Mouse (Mus musculus): ENCODE measurements around the gene Jade2. TPM values are rescaled to one million over a fixed set of nuclear protein-coding genes. Genes with fewer than 3 reads are reported as not detected.
A peak's percentile ranks its signal among the peaks of the same experiment; 100 is the strongest.

The Jade2 gene
- polyA plus RNA-seq (2012; ENCODE audit: insufficient read depth, low replicate concordance), result 0.26 and 3.6 TPM in 2 replicates

DNA sequence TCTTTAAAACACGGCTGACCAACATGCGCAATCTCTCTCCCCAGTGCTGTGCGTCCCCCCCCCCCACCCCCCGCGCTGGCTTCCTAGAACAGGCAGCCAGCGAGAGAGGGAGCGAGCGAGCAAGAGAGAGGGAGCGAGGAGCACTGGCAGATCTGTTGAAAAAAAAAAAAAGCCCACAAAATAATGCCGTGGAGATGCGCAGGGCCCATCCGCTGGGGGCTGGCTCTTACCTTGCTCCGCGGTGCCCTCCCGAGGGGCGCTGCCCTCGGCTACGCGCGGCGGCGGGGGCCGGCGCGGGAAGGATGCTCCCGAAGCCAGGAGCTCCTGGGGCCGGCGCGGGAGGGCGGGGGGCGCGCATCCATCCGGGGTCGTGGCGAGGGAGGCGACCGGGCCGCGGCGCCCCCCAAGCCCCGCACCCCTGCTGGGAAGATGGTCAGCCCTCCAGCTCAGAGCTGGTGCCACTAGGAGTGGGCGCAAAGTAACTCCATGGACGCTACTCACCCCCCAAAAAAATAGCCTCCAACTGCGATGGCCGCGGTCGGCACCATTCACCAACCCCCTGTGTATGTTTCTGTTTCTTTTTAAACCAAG, at the start of gene Jade2:
Gene Jade2 (minus strand): TSS at position 573 of the 591 bp plus-strand sequence.
- H3K4me3 ChIP-seq (replicated peaks), result peak within 1 kb of the TSS; percentile 97
- peaks cover 22% of the 10 kb centered on the region for H3K27me3 ChIP-seq (replicated peaks)
- H3K9me3 ChIP-seq, result no peaks in the 10 kb centered on the region
- TF ChIP-seq GATA1 (IDR thresholded peaks at IDR 0.05; ENCODE audit: borderline replicate concordance, low read length), result no peak
- no peak for TF ChIP-seq FLI1 (IDR thresholded peaks at IDR 0.05; ENCODE audit: low read length)
- peaks cover 26% of the 10 kb centered on the region for H3K4me1 ChIP-seq
- no peaks in the 10 kb centered on the region for H3K36me3 ChIP-seq (replicated peaks; ENCODE audit: low read length)

DNA sequence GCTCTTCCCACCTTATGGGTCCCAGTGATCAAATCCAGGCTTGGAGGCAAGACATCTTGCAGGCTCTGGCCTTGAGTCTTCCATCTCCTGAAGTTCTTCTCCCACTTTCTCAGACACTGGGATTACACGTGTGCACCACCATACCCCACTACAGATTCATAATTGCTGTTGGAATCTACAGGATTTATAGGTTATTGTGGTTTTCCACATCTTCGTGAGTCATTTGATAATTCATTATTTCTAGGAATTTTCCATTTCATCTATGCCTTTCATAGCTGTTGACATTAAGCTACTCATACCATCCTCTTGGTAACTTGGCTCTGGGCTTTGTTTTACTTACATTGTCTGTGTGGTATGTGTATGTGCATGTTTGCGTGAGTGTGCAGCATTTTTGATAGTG, 46.8 kb upstream of the Jade2 start:
- peaks cover 27% of the 10 kb centered on the region for H3K27me3 ChIP-seq (replicated peaks)
- H3K9me3 ChIP-seq, result peaks cover 22% of the 10 kb centered on the region
- no peaks in the 10 kb centered on the region; the same call in 1 of the 2 replicates for H3K4me1 ChIP-seq
- H3K36me3 ChIP-seq (replicated peaks; ENCODE audit: low read length), result no peaks in the 10 kb centered on the region
- no peak overlapping the region for H3K4me3 ChIP-seq (replicated peaks)
- no peak for TF ChIP-seq GATA1 (IDR thresholded peaks at IDR 0.05; ENCODE audit: borderline replicate concordance, low read length)

DNA sequence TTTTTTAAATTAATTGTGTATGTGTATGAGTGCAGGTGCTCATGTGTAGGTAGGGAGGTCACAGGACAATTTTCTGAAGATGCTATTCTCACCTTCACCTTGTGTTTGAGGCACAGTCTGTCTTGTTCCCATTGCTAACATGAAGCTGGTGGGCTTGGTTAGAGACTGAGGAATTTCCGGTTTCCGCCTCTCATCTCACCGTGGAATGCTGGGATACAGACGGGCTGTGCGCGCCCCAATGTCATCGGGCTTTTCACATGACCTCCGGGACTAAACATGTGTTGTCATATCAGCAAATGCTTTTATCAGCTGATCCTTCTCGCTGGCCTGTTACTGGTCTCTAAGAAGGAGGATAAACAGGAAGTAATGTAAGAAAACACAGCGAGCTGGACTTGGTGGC, 42.2 kb upstream of the Jade2 start:
- peaks cover 22% of the 10 kb centered on the region for H3K9me3 ChIP-seq
- peaks cover 54% of the 10 kb centered on the region for H3K27me3 ChIP-seq (replicated peaks)
- H3K4me3 ChIP-seq (replicated peaks), result no peak overlapping the region
- TF ChIP-seq FLI1 (IDR thresholded peaks at IDR 0.05; ENCODE audit: low read length), result no peak
- TF ChIP-seq GATA1 (IDR thresholded peaks at IDR 0.05; ENCODE audit: borderline replicate concordance, low read length), result no peak
- no peaks in the 10 kb centered on the region for H3K36me3 ChIP-seq (replicated peaks; ENCODE audit: low read length)
- peaks cover 13% of the 10 kb centered on the region for H3K4me1 ChIP-seq

DNA sequence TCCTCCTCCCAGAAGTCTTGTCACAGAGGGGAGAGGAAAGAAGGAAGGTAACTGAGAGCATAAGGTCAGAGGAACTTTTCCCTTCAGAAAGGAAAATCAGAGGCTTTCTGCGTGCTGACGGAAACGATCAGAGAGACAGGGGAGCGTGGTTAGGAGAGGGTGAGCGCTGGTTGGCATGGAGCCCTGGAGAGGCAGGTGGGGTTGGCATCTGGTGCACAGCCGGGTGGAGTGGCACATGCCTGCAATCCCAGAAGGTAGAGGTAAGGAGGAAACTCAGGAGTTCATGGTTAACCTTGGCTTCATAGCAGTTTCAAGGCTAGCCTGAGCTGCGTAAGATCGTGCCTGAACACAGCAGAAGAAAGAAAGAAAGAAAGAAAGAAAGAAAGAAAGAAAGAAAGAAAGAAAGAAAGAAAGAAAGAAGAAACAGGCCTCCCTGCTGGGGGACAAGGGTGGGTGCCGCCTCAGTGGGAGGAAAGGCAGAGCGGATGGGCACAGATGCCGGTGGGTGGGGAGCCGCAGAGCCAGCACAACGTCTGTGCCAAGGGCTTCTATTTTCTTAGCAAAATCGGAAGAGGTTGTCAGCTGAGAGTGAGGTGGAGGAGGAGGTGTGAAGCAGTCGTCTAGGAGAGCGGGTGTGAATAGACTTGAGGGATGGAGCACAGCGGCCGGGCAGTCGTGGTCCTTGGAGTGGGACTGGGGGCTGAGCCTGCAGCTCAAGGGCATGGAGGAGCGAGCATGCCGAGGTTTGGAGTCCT, 41.0 kb upstream of the Jade2 start:
- Histone ChIP-seq H3K9me3 (peaks cover 19% of the 10 kb centered on the region), H3K27me3 (replicated peaks) (peaks cover 59% of the 10 kb centered on the region), H3K36me3 (replicated peaks; ENCODE audit: low read length) (no peaks in the 10 kb centered on the region), H3K4me3 (replicated peaks) (no peak overlapping the region), H3K4me1 (peaks cover 13% of the 10 kb centered on the region)
- TF ChIP-seq GATA1 (IDR thresholded peaks at IDR 0.05; ENCODE audit: borderline replicate concordance, low read length) (no peak), FLI1 (IDR thresholded peaks at IDR 0.05; ENCODE audit: low read length) (no peak)

DNA sequence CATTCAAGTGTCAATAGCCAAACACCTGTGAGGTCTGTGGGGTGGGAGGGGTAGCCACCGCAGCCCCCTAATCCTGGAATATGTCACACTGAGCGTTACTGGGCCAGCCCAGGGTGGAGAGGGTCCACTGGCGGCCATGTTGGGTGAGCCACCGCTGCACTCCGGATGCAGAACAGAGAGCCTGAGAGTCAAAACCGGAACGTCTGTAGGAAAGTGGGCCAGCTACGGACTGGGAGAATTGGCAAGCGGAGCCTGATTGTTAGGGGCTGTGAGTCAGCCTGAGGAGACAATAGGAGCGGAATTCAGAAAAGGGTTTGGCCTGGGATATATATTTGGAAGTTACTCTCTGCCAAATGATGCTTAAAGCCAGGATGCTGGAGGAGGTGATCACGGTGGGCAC, 39.9 kb upstream of the Jade2 start:
- H3K27me3 ChIP-seq (replicated peaks), result peaks cover 65% of the 10 kb centered on the region
- H3K9me3 ChIP-seq, result peaks cover 13% of the 10 kb centered on the region
- no peak for TF ChIP-seq FLI1 (IDR thresholded peaks at IDR 0.05; ENCODE audit: low read length)
- TF ChIP-seq GATA1 (IDR thresholded peaks at IDR 0.05; ENCODE audit: borderline replicate concordance, low read length), result no peak
- H3K4me1 ChIP-seq, result peaks cover 13% of the 10 kb centered on the region
- no peak overlapping the region for H3K4me3 ChIP-seq (replicated peaks)
- H3K36me3 ChIP-seq (replicated peaks; ENCODE audit: low read length), result no peaks in the 10 kb centered on the region

DNA sequence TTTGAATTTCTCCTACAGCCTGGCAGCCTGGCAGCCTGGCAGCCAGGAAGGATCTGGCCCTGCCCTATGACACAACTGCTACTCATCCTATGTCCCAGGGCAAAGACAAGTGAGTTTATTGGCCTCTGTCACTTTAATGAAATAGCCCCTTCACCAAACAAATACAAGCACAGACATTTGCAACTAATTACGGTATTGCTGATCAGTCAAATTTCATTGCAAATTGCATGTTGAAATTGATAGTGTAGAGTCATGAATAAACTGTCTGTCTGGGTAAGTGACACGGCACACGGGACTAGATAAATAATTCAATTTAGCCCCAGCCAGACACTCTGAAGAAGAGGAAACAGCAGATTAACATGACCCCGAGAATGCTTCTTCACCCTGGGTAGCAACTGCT, 38.6 kb upstream of the Jade2 start:
- Histone ChIP-seq H3K9me3 (peaks cover 6% of the 10 kb centered on the region), H3K4me1 (peaks cover 13% of the 10 kb centered on the region), H3K4me3 (replicated peaks) (no peak overlapping the region), H3K36me3 (replicated peaks; ENCODE audit: low read length) (no peaks in the 10 kb centered on the region), H3K27me3 (replicated peaks) (peaks cover 63% of the 10 kb centered on the region)
- TF ChIP-seq FLI1 (IDR thresholded peaks at IDR 0.05; ENCODE audit: low read length) (no peak), GATA1 (IDR thresholded peaks at IDR 0.05; ENCODE audit: borderline replicate concordance, low read length) (no peak)

DNA sequence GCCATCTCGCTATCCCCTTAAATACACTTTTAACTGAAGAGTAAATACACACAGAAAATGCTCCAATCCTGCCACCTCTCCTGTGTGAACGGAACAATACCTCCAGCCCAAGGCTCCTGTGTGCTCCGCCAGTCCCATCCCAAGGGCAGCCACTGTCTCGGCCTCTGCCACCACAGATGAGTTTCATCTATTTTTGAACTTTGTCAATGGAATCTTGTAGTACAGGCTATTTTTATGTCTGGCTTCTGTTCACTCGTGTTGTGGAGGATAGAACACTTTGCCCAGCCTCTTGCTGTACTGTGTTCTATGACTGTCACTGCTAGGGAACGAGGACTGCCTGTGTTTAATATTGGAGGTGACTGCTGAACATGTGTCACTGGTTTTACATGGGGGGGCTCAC, 28.2 kb upstream of the Jade2 start:
- TF ChIP-seq GATA1 (IDR thresholded peaks at IDR 0.05; ENCODE audit: borderline replicate concordance, low read length) (no peak), FLI1 (IDR thresholded peaks at IDR 0.05; ENCODE audit: low read length) (no peak)
- Histone ChIP-seq H3K4me1 (peaks cover 40% of the 10 kb centered on the region), H3K9me3 (peaks cover 5% of the 10 kb centered on the region; the same call in 1 of the 2 replicates), H3K4me3 (replicated peaks) (no peak overlapping the region), H3K36me3 (replicated peaks; ENCODE audit: low read length) (no peaks in the 10 kb centered on the region), H3K27me3 (replicated peaks) (peaks cover 45% of the 10 kb centered on the region)

DNA sequence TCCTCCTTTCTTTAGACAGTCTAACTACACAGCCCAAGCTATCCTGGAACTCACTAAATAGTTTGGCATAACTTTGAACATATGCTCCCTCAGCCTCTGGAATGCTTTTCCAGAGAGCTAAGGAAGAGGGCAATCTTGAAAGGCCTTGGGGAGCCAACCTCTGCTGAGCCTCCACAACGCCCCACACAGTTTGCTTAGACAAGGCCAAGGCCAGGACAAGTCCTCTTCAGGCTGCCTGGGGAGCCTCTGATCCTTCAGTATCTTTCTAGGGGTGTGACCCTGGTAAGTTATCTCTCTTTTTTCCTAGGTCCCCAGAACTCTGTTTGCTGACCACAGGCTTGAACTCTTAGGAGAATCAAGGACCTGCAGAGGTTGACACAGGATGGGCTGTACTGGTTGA, 26.6 kb upstream of the Jade2 start:
- no peaks in the 10 kb centered on the region for H3K36me3 ChIP-seq (replicated peaks; ENCODE audit: low read length)
- peaks cover 19% of the 10 kb centered on the region for H3K9me3 ChIP-seq
- TF ChIP-seq GATA1 (IDR thresholded peaks at IDR 0.05; ENCODE audit: borderline replicate concordance, low read length) (no peak), FLI1 (IDR thresholded peaks at IDR 0.05; ENCODE audit: low read length) (no peak)
- H3K4me1 ChIP-seq, result peaks cover 36% of the 10 kb centered on the region
- peaks cover 51% of the 10 kb centered on the region for H3K27me3 ChIP-seq (replicated peaks)
- no peak overlapping the region for H3K4me3 ChIP-seq (replicated peaks)

DNA sequence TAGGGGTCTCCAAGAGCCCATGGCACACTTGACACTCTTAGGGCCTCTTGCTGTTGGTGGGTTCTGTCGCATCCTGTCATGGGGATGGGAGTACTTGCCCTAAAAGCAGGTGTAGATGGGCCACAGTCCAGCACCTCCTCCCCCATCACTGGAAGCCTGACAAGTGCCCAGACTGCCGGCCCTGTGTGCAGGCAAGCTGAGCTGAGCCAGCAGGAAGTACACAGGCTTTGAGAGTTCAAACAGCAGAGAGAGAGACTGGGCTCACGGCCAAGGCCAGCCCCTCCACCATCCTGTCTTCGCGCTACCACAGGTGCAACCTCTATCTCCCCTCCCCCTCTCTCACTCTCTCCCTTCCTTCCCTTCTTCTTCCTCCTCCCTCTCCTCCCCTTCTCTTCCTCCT, 26.2 kb upstream of the Jade2 start:
- Histone ChIP-seq H3K36me3 (replicated peaks; ENCODE audit: low read length) (no peaks in the 10 kb centered on the region), H3K4me1 (peaks cover 36% of the 10 kb centered on the region), H3K9me3 (peaks cover 19% of the 10 kb centered on the region), H3K27me3 (replicated peaks) (peaks cover 49% of the 10 kb centered on the region), H3K4me3 (replicated peaks) (peak overlapping the region; percentile 0)
- TF ChIP-seq GATA1 (IDR thresholded peaks at IDR 0.05; ENCODE audit: borderline replicate concordance, low read length) (no peak), FLI1 (IDR thresholded peaks at IDR 0.05; ENCODE audit: low read length) (no peak)

DNA sequence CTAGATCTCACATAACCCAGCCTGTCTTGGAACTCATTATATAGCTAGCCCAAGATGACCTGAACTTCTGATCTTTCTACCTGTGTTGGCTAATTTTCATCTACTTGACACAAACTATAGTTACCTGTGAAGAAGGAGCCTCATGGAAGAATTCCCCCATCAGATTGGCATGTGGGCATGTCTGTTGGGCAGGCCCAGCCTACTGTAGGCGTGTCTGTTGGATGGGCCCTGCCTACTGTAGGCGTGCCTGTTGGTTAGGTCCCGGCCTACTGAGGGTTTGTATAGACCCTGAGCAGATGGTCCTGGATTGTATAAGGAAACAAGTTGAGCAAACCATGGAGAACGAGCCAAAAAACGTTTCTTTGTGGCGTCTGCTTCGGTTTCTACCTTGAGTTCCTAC, 24.3 kb upstream of the Jade2 start:
- Histone ChIP-seq H3K9me3 (peaks cover 16% of the 10 kb centered on the region), H3K27me3 (replicated peaks) (peaks cover 54% of the 10 kb centered on the region), H3K4me3 (replicated peaks) (no peak overlapping the region), H3K36me3 (replicated peaks; ENCODE audit: low read length) (no peaks in the 10 kb centered on the region), H3K4me1 (peaks cover 41% of the 10 kb centered on the region)
- TF ChIP-seq FLI1 (IDR thresholded peaks at IDR 0.05; ENCODE audit: low read length), result no peak
- TF ChIP-seq GATA1 (IDR thresholded peaks at IDR 0.05; ENCODE audit: borderline replicate concordance, low read length), result no peak

Measured in megakaryocyte, embryonic 14.5 days (primary cell).